Mouse (Mus musculus) midbrain, embryonic 16.5 days (tissue): Measurements from ENCODE around the gene Stard10. TPM values are rescaled to one million over a fixed set of nuclear protein-coding genes. Genes with fewer than 3 reads are reported as not detected.

ENCODE experiments used
- ATAC-seq: fragments of 200-750 bp; cut with Nextera tagmentation; 2 replicates; pipeline ENCODE4 v1.8.0; 2017; ENCODE audit warnings: moderate TSS enrichment
- H3K27ac ChIP-seq: fragments of 300-500 bp; sonication (generic); 2 replicates; pipeline ENCODE4 v1.5.1; 2014; ENCODE audit warnings: mild to moderate bottlenecking, low read length, mixed read lengths
- H3K27me3 ChIP-seq: fragments of 300-500 bp; sonication (generic); 2 replicates; pipeline ENCODE4 v1.6.1; 2014; ENCODE audit warnings: low read depth, low read length, mixed read lengths; ENCODE audit not compliant: control insufficient read depth, insufficient read depth
- H3K36me3 ChIP-seq: fragments of 300-500 bp; sonication (generic); 2 replicates; pipeline ENCODE4 v1.6.1; 2014; ENCODE audit warnings: mild to moderate bottlenecking, low read length, moderate library complexity, mixed read lengths; ENCODE audit not compliant: control insufficient read depth, insufficient read depth
- H3K4me1 ChIP-seq: fragments of 300-500 bp; sonication (generic); 2 replicates; pipeline ENCODE4 v1.6.1; 2014; ENCODE audit warnings: mild to moderate bottlenecking, low read length, mixed read lengths; ENCODE audit not compliant: control insufficient read depth, insufficient read depth
- H3K4me2 ChIP-seq: fragments of 300-500 bp; sonication (generic); 2 replicates; pipeline ENCODE4 v1.6.1; 2014; ENCODE audit warnings: mild to moderate bottlenecking, low read length, mixed read lengths
- H3K4me3 ChIP-seq: fragments of 300-500 bp; sonication (generic); 2 replicates; pipeline ENCODE4 v1.5.1; 2014; ENCODE audit warnings: low read depth, mild to moderate bottlenecking, low read length, moderate library complexity, mixed read lengths
- H3K9ac ChIP-seq: fragments of 300-500 bp; sonication (generic); 2 replicates; pipeline ENCODE4 v1.6.1; 2014; ENCODE audit warnings: low read depth, low read length, mixed read lengths
- H3K9me3 ChIP-seq: fragments of 300-500 bp; sonication (generic); replicated peaks from 2 replicates; pipeline ENCODE4 v1.6.1; 2014; ENCODE audit warnings: mild to moderate bottlenecking, low read length, mixed read lengths; ENCODE audit not compliant: control insufficient read depth, poor library complexity, severe bottlenecking
- WGBS: fragments of 180-500 bp; shearing (Covaris S2); extraction: QIAGEN DNeasy Blood & Tissue Kit; methylation state at CpG from one replicate; pipeline ENCODE4 v1.1.7; 2014; 5-methylcytosine and 5-hydroxymethylcytosine counted together
- polyA plus RNA-seq: library from polyadenylated mRNA; unstranded; fragments of >200 nt; fragmentation: Nextera tagmentation; extraction: Ambion mirVana; gene quantifications from 2 replicates; pipeline ENCODE4 v1.2.1, GENCODE M21; 2015

Stard10 gene
- polyA plus RNA-seq, 1 experiment from 2014 or later, result 8.3 TPM

DNA sequence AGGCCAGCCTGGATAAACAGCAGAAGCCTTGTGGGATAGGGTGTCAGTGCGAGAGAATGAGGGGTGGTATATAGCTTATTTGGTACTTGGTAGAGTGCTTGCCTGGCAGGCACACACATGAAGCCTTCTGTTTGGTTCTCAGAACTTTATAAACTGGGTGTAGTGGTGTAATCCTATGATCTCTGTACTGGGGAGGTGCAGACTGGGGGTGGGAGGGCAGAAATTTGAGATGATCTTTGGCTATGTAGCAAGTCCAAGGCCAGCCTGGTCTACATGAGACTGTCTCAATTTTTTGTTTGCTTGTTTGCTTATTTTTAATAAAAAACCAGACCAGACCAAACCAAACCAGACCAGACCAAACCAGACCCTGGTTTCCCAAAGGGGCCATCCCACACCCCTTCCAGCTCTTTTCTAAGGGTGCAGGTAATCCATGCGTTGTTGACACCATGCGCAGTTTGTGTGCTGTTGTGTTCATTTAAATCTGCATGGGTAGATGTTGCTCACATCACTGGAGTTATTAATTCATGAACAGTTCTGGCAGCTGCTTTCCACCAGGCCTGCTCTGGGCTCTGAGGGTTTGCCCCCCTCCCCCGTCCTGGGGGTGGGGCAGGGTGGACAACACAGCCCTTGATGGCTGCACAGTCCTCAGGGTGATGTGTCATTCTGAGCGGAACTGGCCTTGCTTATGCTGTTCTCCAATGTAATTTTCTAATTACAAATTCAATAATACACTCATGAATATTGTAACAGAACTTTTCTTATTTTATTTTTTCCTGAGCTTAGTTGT lies 15.4 kb downstream of the Stard10 start:
- 79% methylated on average over 5 of the region's 5 CpGs for WGBS
- Histone ChIP-seq H3K4me3 (no peak overlapping the region), H3K4me2 (no peak overlapping the region), H3K27me3 (no peaks in the 10 kb centered on the region), H3K9ac (no peak overlapping the region), H3K36me3 (no peaks in the 10 kb centered on the region), H3K27ac (no peak overlapping the region), H3K9me3 (no peaks in the 10 kb centered on the region), H3K4me1 (peaks cover 11% of the 10 kb centered on the region)
- no peak for ATAC-seq

DNA sequence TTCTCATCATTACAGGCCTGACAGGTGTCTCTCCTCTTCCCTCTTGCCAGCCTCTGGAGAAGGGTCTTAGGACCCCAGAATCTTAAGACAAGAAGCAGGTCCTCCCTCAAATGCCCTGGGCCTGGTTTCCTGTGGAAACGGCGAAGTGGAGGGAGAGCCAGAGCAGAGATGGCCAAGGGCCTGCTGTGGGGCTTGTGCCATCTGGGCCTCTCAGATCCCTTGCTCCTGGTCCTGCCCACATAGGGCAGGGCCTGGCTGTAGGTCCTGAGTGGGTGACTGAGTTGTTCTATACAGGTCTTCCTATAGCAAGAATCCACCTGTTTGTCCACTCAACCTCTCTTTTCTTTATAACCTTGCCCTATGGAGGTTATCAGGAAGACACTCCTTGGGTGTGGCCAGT lies 18.3 kb downstream of the Stard10 start:
- H3K4me1 ChIP-seq, result no peaks in the 10 kb centered on the region
- H3K27me3 ChIP-seq, result no peaks in the 10 kb centered on the region
- no peaks in the 10 kb centered on the region for H3K36me3 ChIP-seq
- H3K27ac ChIP-seq, result no peak overlapping the region
- no peak overlapping the region for H3K4me2 ChIP-seq
- no peak overlapping the region for H3K9ac ChIP-seq
- 100% methylated on average over 2 of the region's 2 CpGs for WGBS
- ATAC-seq, result no peak
- H3K9me3 ChIP-seq, result no peaks in the 10 kb centered on the region
- H3K4me3 ChIP-seq, result no peak overlapping the region

DNA sequence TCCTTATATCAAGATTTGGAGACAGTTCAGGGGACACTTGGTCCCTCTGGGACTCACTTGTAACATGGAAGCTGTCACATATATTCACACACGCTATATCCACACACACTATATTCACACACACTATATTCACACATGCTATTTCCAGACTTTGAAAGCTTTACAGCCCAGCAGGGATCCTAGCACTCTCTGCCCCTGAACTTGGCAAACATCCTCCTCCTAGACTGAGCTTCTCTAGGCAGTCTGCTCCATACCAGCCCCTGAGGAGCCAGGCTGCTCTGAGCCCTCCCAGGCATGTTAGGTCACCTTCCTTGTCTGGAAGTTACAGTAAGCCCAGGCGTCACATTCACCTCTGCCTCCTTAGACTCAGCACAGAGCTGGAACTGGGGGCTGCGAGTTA lies 19.8 kb downstream of the Stard10 start:
- Histone ChIP-seq H3K36me3 (no peaks in the 10 kb centered on the region), H3K27me3 (no peaks in the 10 kb centered on the region), H3K4me2 (no peak overlapping the region), H3K4me1 (no peaks in the 10 kb centered on the region), H3K9ac (no peak overlapping the region), H3K27ac (no peak overlapping the region), H3K4me3 (no peak overlapping the region), H3K9me3 (no peaks in the 10 kb centered on the region)
- 83% methylated on average over 3 of the region's 3 CpGs for WGBS
- ATAC-seq, result no peak

DNA sequence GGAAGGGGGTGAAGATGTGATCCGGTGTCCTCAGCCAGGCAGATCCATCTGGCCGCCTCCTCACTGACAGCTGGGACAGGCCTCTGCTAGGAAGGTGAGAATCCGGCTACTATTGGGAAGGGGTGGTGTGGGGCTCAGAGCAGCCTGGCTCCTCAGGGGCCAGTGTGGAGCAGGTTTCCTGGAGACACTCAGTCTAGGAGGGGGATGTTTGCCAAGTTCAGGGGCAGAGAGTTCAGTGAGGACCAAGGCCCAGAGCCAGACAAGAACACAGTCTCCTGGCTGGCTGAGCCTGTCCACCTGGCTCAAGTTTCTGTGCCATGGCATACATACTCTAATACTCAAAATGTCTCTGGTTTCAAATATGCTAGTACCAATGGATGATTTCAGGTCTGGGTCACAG lies 20.5 kb downstream of the Stard10 start:
- no peak for ATAC-seq
- Histone ChIP-seq H3K36me3 (no peaks in the 10 kb centered on the region), H3K4me1 (no peaks in the 10 kb centered on the region), H3K4me3 (no peak overlapping the region), H3K9me3 (no peaks in the 10 kb centered on the region), H3K27ac (no peak overlapping the region), H3K9ac (no peak overlapping the region), H3K4me2 (no peak overlapping the region), H3K27me3 (no peaks in the 10 kb centered on the region)
- WGBS, result 90% methylated on average over 3 of the region's 3 CpGs

DNA sequence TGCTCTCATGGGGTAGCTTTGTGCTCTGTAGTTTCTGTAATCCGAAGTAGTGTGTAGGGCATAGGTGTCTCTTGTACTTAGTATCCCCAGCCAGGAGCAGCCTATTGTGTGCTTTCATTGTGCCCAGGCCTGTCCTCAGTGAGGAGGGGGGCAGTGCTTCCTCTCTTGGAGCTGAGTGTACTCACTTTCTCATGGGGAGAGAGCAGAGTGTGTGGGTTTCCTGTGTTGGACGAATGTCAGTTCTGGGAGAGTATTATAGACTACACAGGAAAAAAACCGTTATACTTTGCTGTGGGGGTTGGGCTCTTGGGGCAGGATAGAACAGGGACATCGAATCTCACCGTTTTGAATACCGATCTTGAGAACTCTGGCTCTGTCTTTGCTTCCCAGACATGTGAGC lies 24.5 kb downstream of the Stard10 start:
- 69% methylated on average over 6 of the region's 6 CpGs for WGBS
- Histone ChIP-seq H3K4me3 (no peak overlapping the region), H3K9ac (no peak overlapping the region)

DNA sequence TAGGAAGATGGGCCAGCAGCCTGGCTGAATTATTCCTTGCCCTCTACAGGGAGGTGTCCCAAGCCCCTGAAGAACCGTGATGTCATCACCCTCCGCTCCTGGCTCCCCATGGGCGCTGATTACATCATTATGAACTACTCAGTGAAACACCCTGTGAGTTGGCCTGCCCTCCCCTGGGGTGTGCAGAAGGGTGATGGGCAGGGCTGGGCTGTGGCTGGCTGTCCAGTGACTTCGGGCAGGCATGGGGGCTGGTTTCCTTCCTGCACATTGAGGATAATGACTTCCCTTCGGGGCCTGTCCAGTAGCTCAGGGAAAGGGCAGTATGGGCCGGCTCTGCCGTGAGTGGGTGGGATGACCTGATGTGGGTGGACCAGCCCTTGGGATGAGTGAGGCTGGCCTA lies 26.2 kb downstream of the Stard10 start:
- Histone ChIP-seq H3K9me3 (no peaks in the 10 kb centered on the region), H3K27me3 (no peaks in the 10 kb centered on the region), H3K27ac (no peak overlapping the region), H3K4me1 (peaks cover 5% of the 10 kb centered on the region), H3K4me3 (no peak overlapping the region), H3K9ac (no peak overlapping the region), H3K36me3 (no peaks in the 10 kb centered on the region), H3K4me2 (no peak overlapping the region)
- ATAC-seq, result no peak
- 84% methylated on average over 7 of the region's 7 CpGs for whole genome bisulfite sequencing

More for the DNA sequence above, 24.5 kb downstream of the Stard10 start:
- H3K4me2 ChIP-seq, result no peak overlapping the region
- no peaks in the 10 kb centered on the region for H3K36me3 ChIP-seq
- H3K27ac ChIP-seq, result no peak overlapping the region
- no peaks in the 10 kb centered on the region for H3K9me3 ChIP-seq
- no peak for ATAC-seq
- no peaks in the 10 kb centered on the region for H3K27me3 ChIP-seq
- H3K4me1 ChIP-seq, result no peaks in the 10 kb centered on the region

DNA sequence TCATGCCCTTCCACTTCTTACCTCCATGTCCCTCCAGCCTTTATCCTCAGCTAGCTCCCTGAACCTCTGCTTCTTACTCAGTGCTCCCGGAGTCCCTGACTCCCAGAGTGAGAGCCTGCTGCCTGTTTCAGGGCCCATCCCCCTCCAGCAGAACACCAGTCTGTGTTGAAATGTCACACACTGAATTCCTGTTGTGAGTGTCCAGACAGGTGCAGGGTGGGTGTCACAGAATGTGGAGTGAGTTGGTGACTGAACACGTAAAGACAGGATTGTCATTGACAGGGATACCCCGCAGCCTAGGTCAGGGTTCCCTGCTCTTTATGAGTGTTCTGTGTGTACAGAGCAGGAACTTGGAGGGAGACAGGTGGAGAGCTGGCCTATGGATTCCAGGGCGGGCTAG lies 28.0 kb downstream of the Stard10 start:
- Histone ChIP-seq H3K9me3 (no peaks in the 10 kb centered on the region), H3K4me1 (peaks cover 7% of the 10 kb centered on the region), H3K27ac (no peak overlapping the region), H3K27me3 (0 out of 2 replicates have a peak, but pooled peaks cover 1% of the 10 kb centered on the region), H3K4me2 (no peak overlapping the region), H3K36me3 (no peaks in the 10 kb centered on the region), H3K9ac (no peak overlapping the region), H3K4me3 (no peak overlapping the region)
- ATAC-seq, result no peak
- 76% methylated on average over 4 of the region's 4 CpGs for WGBS

DNA sequence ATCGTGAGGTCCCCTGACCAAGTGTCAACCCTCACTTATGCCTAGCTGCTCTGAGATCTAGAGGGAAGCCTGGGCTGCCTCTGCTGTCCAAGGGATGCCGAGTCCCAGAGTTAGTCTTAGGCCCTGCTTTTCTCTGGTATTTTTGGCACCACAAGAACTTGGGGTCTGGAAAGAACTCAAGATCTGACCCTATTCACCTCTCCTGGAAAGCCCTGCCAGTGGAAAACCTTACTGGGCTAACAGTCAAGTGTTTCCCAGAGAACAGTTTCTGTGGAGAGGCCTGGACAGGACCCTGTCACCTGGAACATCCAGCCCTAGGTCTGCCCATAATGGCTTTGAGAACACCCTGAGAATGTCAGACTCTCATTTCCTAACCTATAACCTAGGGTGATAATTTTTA lies 30.1 kb downstream of the Stard10 start:
- Histone ChIP-seq H3K4me3 (no peak overlapping the region), H3K4me2 (no peak overlapping the region), H3K36me3 (no peaks in the 10 kb centered on the region), H3K27me3 (0 out of 2 replicates have a peak, but pooled peaks cover 3% of the 10 kb centered on the region), H3K9ac (no peak overlapping the region), H3K9me3 (no peaks in the 10 kb centered on the region), H3K27ac (no peak overlapping the region), H3K4me1 (peaks cover 7% of the 10 kb centered on the region)
- 71% methylated on average over 2 of the region's 2 CpGs for WGBS
- no peak for ATAC-seq

DNA sequence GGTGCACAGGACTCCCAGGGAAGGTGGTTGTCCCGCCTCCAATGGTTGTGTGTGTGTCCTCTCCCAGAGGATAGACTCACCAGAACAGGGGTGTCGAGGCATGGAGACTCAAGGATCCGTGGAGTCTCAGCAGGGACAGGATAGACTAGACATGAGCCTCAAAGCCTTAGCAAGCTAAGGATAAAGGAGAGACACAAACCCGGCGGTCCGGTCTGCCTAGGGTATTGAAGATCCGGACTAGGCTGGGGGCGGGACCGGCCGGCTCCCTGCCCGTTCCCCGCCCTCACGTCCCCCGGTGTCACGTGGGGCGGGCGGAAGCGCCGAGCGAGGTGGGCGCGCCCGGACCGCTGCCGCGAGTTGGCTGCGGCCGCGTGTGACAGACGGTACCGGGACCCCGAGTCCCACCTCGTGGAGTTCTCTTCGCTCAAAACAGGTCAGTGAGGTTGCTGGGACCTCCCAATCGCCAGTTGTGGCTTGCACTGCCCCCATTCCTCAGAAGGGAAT lies 30.9 kb downstream of the Stard10 start, which contains the start of gene Arap1:
TSS of gene Arap1 (plus strand) at position 301 of the 504 bp plus-strand sequence.
- under 1% methylated on average over 22 of the region's 35 CpGs for WGBS
- peak within 1 kb of the TSS; percentile 98 for H3K4me2 ChIP-seq
- no peaks in the 10 kb centered on the region for H3K9me3 ChIP-seq
- H3K4me3 ChIP-seq, result peak within 1 kb of the TSS; percentile 47
- peak; percentile 19; the same call in 1 of the 2 replicates for ATAC-seq
- peak within 1 kb of the TSS; percentile 67 for H3K9ac ChIP-seq
- H3K36me3 ChIP-seq, result no peaks in the 10 kb centered on the region
- H3K4me1 ChIP-seq, result peaks cover 7% of the 10 kb centered on the region
- no peak within 1 kb of the TSS for H3K27ac ChIP-seq
- 0 out of 2 replicates have a peak, but pooled peaks cover 3% of the 10 kb centered on the region for H3K27me3 ChIP-seq
